Mouse (Mus musculus) spleen, postnatal 4 days (tissue): ENCODE results near the gene Adam19.

Experiments used
- DNase-seq, 2 experiments: peaks; one replicate each; pipeline ENCODE4 v3.0.0; 2022; ENCODE audit warnings: low spot score in 2 of 2

Gene Adam19

DNA sequence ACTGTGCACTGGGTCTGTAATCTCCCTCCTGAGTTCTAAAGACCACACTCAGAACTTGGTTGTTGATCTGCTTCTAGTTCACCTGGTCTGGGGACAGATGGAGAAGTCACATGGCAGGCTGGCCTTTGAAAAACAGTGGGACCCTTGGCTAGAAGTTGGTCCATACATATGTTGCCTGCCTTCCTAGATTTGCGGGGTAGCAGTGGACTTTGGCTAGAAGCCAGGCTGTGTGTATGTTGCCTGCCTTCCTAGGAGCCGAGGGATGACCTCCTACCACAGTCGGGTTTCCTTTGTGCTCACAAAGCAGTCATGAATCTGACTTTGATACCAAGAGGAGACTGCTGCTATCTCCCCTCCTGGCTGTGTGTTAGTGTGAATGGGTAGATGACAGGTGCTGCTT is 41.3 kb downstream of the Adam19 start:
- no peak for DNase-seq

DNA sequence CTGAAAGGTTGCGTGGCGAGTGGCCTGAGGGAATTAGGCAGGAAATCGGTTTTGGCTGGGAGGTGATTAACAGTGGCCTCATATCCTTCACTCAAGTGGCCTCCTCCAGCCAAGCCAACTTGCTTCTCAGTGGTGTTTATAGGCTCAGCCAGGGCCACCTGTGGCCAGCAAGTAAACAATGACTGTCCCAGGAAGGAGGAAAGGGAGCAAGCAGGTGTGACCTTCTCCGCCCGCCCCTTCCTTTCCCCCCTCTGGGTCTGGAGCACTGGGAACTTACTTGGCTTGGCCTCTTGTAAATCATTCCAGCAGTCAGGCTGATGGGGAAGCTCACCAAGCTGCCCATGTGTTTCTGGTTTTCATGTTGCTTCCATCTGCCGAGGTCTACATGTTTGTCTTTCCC is 46.3 kb downstream of the Adam19 start:
- DNase-seq: no peak

DNA sequence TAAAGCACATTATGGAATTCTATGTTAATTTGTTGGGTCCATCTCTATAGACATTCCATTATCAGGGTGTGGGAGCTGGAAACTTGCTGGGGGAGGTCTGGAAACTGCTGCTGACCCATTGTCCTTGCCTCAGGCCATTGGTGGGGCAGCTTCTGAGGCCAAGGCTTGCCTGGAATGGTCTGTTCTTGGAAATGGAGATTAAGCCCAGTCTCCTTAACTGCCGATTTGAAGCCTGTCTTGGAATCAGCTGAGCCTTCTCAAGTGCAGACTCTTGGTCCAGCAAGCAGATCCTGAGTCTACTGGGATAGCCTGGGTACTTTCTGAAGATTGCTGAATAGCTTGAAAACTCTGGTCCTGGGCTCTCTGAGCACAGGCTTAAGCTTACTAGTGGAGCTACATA is 51.3 kb downstream of the Adam19 start:
- DNase-seq: no peak

DNA sequence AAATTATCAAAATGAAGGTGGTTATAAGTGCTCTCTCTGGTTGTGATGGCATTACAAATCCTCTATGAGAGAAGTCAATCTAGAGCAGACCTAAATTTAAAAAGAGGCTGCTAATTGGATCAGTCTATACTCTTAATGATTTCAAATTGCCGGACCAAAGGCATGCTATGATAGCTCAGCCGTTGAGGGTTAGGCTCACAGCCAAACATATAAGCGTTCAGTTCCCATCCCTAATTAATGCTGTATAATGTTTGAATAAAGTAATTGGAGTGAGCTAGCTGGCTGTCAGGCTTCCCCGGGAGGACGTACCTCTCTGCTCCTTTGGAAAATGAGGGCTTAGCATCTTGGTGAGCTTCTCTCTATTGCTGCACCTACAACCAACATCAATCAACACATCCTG is 53.4 kb downstream of the Adam19 start:
- no peak for DNase-seq

DNA sequence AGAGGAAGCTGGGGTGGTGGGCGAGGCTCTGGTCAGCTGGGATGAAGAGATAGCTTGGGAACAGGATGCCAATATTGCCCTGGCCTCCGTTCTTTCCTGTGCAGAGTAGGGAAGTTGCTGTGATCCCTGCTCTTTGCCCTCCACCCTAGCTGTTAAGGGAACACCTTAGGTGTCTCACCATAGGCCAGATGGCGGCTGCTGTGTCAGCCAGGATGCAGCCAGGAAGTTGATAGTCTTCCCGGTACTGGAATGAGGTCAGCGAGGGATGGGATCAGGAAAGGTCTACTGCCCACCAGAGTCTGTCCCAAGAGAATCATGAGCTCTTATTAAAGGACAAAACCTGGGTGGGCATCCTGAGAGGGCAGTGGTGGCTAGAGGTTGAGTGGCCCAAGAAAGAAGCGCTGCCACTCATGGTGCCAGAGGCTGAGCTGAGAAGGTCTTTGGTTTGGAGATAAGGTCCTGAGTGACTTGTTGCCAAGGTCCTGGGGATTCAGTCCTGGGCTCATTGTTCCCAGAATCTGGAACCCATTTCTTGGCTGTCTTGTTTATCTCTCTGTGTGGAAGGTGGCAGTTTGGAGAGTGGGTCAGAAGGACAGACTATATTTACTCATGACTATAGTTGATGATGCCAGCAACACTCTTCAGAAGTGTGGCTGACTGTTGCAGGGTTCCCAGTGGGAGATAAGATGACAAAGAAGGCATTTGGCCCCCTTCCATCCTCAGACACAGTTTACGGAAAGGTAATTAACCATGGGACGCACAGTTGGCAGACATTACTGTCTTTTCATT is 54.6 kb downstream of the Adam19 start:
- DNase-seq: no peak

DNA sequence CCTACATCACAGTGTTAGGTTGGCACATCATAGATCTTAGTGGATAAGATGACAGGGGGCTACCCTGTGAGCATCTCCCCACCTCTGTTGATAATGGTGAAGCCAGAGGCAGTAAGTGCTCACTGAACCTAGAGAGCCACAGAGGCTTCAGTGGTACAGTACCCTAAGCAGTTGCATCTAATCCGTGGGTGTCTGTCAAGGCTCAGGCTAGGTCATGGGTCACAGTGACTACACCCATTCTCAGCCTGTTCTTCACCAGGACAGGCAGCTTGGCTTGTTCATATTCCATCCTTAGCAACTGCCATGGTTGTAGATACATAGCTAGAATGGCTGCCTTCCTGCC is 55.1 kb downstream of the Adam19 start:
- no peak for DNase-seq

DNA sequence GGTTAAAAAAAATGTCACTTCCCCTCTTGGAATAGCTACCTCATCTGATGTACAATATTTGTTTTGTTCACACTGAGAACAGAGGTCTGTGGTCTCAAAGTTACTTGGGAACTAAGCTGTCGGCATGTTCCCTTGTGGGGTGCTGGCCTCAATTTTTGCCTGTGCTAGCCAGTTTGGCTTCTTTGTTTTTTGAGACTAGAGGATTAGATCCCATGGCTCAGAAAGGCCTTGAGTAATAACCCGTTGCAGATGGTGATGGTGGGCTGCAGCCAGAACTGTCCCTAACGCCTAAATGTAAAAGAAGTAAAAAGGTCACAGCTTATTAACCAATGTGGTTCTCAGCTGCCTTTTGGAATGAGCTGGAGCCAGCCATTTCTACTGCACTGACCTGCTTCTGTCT is 57.4 kb downstream of the Adam19 start:
- DNase-seq: no peak

DNA sequence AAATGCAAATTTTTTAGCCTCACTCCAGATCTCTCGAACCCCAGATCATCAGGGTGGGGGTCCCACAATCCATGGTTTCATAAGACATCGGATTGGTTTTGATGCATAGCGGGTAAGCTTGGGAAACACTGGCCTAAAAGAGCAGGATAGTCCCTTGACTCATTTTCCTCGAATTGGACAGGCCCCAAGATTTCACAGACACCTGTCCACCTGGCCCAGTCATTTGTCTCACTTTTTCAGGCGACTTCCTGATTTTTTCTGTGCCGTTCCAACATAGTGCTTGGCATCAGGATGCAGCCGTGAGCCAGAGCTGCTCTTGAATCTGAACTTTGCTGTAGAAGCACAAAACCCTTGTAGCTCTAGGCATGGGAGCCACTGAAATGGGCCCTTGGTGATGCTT is 58.4 kb downstream of the Adam19 start:
- DNase-seq: no peak

DNA sequence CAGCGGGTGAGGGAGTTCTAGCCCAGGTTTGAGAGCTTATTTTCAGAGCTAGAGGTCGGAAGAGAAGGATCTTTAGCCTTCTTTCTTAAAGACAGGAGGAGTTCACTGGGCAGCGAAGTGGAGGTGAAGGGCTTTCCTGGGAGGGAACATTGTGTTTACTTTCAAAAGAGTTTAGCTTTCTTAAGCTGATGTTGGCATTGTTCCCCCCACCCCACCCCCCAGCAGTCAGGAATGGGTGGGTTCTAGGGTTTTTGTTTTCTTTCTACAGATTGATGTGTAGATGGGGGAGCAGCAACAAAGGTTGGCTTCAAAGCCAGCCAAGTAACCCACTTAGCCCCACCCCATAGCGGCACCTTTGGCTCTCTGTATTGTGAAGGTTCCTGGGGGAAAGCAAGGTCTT is 59.2 kb downstream of the Adam19 start:
- DNase-seq: no peak

DNA sequence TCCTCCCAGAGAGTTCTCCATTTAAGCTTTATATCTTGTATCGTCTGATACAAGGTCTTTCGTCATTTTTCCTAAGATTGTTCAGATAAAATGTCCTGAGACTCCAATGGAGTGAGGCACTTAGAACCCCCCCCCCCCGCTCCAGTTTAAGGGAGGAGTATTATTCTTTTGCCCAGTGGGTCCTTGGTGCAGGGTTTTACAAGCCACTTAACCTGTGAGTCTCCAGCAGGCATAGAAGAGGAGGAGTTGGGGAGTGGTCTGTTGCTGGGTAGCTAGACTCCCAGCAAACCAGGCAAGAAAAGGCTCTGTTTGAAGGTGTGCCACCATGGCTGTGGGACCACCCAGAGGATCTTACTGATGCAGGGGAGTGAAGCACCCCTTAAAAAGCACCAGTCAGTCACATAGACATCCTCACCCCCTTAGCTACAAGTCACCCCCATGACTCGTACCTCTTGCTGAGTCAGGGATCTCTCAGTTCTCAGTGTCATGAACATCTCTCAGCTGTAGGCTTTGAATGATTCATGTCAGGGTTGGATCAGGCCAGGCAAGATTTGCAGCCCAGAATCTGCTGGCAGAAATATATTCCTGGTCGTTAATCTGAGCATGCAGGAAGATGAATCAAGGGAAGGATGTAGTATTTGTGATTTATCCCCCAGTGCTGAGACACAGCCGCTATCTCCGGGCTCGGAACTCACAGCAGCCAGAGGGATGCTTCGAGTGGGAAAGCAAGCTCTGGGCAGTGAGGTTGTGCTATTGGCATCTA is 59.8 kb downstream of the Adam19 start:
- no peak for DNase-seq

DNA sequence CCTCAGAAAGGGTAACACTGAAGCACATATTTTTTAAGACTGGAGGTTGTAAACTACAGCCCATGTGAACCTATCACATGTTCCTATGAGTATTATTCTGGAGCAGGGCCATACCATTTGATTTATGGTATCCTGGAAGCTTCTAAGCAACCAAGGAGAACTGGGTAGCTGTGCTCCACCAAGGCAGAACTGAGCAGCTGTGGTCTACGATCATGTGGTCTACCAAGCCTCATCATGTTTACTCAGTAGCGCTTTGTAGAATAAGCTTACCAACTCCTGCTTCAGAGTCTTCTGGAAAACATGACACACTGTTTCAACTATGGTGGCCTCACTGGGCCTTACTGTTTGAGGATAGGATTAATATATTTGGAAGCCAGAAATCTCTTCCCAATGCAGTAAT is 60.7 kb downstream of the Adam19 start:
- no peak for DNase-seq

DNA sequence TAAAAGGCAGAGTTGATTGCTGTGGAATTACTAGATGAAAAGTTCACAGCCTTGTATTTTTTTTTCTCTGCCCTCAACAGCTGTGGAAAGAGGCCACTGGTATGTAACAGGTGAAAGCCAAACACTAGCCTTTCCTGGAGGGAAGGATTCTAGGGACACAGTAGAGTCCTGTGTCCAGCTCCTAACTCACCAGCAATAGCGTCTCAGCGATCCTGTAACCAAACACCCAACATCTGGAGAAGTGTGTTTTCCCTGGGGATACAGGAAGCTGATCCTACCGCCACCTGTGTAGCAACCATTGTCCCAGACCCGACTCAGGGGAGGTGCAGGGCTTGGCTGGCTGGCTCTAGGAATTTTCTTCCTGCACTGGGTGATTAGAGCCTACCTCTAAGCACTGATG is 63.8 kb downstream of the Adam19 start:
- DNase-seq: no peak

DNA sequence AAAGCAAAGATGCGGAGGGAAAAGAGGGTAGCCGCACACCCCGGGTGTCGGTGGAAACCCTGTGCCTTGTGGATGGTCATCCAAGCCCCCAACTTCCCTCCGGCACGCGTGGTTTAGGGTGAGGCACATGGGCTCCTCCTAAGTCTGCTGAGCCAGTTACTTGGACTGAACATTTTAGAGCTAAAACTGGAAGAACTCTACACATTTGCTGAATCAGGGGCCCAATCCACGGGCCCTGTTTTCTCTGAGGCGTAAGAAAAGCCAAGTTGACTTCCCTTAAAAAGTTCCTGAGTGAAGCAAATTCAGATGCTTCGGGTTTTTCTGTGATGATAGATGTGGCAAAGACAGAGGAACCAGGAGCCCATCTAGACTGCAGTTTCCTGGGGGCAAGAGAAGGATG is 64.3 kb downstream of the Adam19 start:
- DNase-seq: no peak

DNA sequence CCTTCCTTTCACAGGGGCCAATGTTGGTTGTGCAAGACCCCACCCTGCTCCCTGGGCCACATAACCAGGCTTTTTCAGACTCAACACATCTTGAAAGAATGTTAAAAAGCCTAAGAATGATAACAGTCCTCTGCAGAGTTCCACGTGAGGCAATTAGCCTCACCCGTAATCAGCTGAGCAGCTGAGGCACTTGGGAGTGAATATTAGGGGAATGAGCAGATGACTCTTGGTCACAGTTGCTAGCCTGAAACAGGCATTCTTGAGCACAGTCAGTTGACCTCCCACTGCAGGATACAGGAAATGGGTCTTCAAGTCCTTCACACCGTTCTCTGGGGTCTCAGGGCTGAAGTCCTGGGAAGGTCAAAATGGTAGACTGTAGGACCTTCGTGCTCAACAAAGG is 65.9 kb downstream of the Adam19 start:
- DNase-seq: no peak

DNA sequence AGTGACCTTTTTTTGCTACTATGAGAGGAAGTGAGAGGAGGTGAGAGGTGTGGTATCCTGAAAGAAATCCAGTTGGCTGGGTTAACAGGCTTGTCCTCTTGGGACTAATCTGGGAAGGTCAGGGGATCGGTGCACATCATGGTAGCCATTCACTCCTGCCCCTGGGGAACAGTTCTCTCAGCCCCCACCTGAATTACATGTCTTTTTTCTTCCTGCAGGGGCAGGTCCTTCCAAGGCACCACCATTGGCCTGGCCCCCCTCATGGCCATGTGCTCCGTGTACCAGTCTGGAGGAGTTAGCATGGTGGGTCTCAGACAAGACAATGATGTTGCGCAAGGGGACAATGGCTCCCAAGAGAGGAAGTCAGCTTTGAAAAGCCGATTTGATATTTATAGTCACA is 67.1 kb downstream of the Adam19 start:
- no peak for DNase-seq

DNA sequence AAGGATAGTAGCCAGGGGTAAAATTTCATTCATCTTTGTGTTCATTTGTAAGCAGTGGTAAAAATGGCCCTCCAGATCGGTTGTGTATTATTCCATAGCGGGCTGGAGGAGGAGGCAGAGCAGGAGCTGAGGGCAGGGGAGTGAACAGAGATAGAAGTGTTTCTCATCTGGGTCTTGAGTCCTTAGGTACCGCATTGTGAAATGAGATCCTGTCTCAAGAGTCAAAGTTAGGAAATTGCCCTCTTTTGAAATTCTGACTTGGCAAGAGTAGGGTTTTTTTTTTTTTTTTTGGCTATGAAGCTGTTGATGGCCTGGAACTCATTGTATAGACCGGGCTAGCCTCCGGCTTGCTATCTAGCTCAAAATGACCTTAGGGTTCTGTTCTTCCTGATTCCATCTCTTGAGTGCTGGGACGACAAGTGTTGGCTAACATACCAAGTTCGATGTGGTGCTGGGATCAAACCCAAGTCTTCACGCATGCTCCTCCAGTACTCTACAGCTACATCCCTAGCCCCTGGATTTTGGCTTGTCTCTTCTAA is 67.6 kb downstream of the Adam19 start:
- no peak for DNase-seq

DNA sequence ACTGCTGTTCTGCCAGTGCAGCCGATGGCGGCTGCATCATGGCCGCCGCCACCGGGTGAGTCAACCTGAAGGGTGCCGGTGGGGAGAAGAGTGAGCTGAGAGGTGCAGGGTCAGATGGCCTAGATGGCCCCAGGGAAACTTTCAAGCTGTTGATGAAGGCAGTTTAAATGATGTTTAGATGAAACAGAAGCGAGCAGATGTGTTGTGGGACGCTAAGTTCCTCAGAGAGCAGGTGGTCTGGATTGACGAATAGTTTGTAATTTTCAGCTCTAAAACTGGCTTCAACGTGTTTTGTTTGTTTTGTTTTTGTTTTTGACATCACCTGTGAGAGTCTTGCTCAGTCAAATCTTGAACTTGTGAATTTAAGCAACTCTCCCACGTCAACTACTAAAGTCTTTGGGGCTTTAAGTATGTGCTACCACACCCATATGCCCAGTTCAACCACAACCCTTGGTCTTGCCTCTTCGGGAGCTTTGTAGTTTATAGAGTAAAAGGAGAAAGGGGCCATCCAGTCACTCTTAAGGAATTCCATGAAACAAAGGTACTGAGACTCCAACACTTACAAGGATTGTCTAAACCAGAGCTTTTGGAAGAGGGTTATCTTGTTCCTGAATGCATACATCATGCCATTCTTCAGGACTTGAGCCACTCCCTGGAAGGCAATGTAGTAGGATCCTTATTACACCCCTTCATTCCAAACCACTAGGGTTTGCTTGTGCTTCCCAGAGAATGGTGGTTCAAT is 69.5 kb downstream of the Adam19 start:
- no peak for DNase-seq

DNA sequence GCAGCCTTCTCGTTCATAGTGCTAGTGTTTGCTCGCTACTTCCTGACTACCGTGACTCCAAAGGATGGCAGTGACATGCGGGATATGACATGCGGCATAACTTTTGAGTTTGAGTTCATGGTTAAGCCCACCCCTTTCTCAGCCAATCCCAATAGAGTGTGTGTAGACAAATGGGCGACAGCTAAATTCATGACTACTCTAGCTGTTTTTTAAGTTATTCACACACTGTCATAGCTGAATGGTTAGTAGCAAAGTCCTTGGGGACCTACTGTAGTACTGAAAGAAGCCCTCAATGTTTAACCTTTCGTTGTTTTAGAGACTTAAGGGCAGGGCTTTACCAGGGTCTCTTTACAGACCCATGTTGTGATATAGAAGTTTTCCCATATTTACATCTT is 70.0 kb downstream of the Adam19 start:
- DNase-seq: no peak

DNA sequence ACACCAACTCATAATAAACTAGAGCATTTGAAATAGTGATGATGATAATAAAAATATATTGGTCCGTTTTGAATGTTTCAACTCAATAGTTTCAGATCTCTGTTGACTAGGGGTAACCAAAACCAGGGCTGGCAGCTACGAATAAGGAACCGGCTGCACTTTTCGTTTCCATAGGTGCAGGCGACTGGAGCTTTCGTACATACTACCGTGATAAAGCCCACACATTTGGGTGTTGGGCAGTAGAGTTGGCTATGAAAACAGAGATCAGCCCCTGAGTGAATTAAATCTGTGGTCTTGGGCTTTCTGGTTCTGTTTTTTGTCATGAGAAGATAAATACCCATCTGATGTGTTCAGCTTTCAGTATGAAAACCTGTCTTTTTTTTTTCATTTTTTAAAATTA is 70.5 kb downstream of the Adam19 start:
- no peak for DNase-seq

DNA sequence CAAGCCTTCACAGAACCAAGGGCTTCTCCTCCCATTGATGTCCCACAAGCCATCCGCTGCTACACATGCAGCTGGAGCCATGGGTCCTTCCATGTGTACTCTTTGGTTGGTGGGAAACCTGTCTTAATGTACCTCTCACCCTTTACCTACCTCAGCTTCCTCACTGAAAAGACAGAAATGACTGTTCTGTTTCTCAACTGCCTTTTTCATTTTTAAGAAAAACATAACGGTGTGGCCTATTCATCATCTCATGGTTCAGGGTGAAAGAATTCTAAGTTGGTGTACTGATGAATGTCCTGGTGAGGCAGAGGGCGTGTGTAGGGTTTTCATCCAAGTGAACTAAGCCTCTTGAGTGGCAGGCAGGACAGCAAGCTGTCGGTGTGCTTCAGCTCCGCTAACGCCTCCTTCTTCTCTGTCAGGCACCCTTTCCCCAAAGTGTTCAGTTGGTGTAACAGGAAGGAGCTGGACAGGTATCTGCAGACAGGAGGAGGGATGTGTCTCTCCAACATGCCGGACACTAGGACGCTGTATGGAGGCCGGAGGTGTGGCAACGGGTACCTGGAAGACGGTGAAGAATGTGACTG is 71.1 kb downstream of the Adam19 start:
- no peak for DNase-seq

DNA sequence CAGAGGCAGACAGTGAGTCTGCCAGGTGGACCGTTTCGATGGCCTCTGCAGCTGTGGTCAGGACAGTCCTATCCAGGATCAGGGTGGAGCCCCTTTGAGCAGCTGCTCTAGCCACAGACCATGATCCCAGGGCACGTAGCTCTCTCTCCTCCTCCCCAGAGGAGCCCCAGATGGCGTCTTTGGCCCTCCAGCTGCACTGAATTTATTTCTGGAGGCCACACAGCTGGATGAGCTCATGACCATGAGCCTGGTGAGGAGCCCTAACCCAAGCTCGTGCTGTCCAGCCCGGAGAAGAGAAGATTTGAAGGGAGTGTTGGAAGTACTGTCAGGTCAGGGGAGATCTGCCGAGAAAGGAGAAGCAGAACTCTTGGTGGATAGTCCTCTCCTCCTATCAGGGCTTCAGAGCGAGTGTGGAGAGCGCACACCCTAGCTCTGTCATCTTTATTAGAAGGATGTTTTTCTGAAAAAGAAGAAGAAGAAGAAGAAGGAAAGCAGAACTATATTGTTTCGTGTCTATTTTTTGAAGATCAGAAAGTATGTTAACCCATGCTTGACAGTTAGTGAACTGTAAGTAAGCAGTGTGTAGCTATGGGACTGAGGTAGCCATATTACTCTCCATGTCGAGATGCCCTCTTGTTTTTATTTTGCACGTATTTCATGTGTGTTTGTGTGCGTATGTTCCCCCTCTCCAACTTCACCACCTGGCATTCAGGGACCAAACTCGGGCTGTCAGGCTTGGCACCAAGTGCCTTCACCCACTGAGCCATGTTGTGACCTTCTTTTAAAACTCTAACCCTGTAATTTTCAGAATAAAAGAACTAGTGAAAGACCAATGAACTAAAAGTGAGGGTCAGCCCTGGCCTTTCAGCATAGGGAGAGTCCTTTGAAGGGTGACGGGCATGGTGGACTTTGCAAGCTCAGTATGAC is 72.1 kb downstream of the Adam19 start:
- peak; percentile 47 to 74 for DNase-seq
